Mouse (Mus musculus) kidney, embryonic 14.5 days (tissue): ENCODE measurements around the gene Tpgs1. TPM values are rescaled to one million over a fixed set of nuclear protein-coding genes. Genes with fewer than 3 reads are reported as not detected.

Experiments
- ATAC-seq: fragments of 200-750 bp; cut with Nextera tagmentation; 2 replicates; pipeline ENCODE4 v1.8.0; 2017; ENCODE audit warnings: moderate number of reproducible peaks, mild to moderate bottlenecking, moderate TSS enrichment, moderate library complexity; ENCODE audit not compliant: low FRiP score, low TSS enrichment
- H3K27ac ChIP-seq: fragments of 300-500 bp; sonication (generic); 2 replicates; pipeline ENCODE4 v1.5.1; 2014; ENCODE audit warnings: low read depth, mild to moderate bottlenecking, low read length, moderate library complexity, mixed read lengths
- H3K27me3 ChIP-seq: fragments of 300-500 bp; sonication (generic); 2 replicates; pipeline ENCODE4 v1.6.1; 2014; ENCODE audit warnings: mild to moderate bottlenecking, low read length; ENCODE audit not compliant: control insufficient read depth, insufficient read depth
- H3K36me3 ChIP-seq: fragments of 300-500 bp; sonication (generic); 2 replicates; pipeline ENCODE4 v1.6.1; 2014; ENCODE audit warnings: low read length, mixed read lengths; ENCODE audit not compliant: control insufficient read depth, insufficient read depth
- H3K4me1 ChIP-seq: fragments of 300-500 bp; sonication (generic); 2 replicates; pipeline ENCODE4 v1.6.1; 2014; ENCODE audit warnings: low read length, mixed read lengths; ENCODE audit not compliant: control insufficient read depth, insufficient read depth
- H3K4me2 ChIP-seq: fragments of 300-500 bp; sonication (generic); replicated peaks from 2 replicates; pipeline ENCODE4 v1.6.1; 2014; ENCODE audit warnings: low read depth, mild to moderate bottlenecking, low read length
- H3K4me3 ChIP-seq: fragments of 300-500 bp; sonication (generic); 2 replicates; pipeline ENCODE4 v1.5.1; 2014; ENCODE audit warnings: mild to moderate bottlenecking, low read length
- H3K9ac ChIP-seq: fragments of 300-500 bp; sonication (generic); 2 replicates; pipeline ENCODE4 v1.6.1; 2014; ENCODE audit warnings: low read depth, mild to moderate bottlenecking, low read length, moderate library complexity
- H3K9me3 ChIP-seq: fragments of 300-500 bp; sonication (generic); 2 replicates; pipeline ENCODE4 v1.6.1; 2016; ENCODE audit warnings: low read length; ENCODE audit not compliant: control insufficient read depth
- WGBS: fragments of 180-500 bp; shearing (Covaris S2); extraction: QIAGEN DNeasy Blood & Tissue Kit; methylation state at CpG from one replicate; pipeline ENCODE4 v1.1.7; 2014; 5-methylcytosine and 5-hydroxymethylcytosine counted together
- polyA plus RNA-seq: library from polyadenylated mRNA; unstranded; fragments of >200 nt; fragmentation: Nextera tagmentation; extraction: Ambion mirVana; gene quantifications from 2 replicates; pipeline ENCODE4 v1.2.1, GENCODE M21; 2014

The Tpgs1 gene
- 85.7 and 90.9 TPM in 2 replicates for polyA plus RNA-seq

- peak; percentile 59 for ATAC-seq
- Histone ChIP-seq H3K27ac (peak within 1 kb of the TSS; percentile 68), H3K27me3 (no peaks in the 10 kb centered on the region), H3K4me1 (peaks cover 29% of the 10 kb centered on the region), H3K9ac (peak within 1 kb of the TSS; percentile 68), H3K9me3 (no peaks in the 10 kb centered on the region), H3K36me3 (peaks cover 6% of the 10 kb centered on the region; the same call in 1 of the 2 replicates), H3K4me3 (peak within 1 kb of the TSS; percentile 56), H3K4me2 (peak within 1 kb of the TSS; percentile 93)
- WGBS, result under 1% methylated on average over 45 of the region's 45 CpGs
Observed at GRCm38 (mm10) chr10:79668771-79669575, at the start of gene Tpgs1. TSS of gene Tpgs1 (plus strand) at chr10:79669369.

- Histone ChIP-seq H3K9me3 (no peaks in the 10 kb centered on the region), H3K4me2 (no peak overlapping the region), H3K4me3 (no peak overlapping the region), H3K9ac (no peak overlapping the region), H3K36me3 (no peaks in the 10 kb centered on the region), H3K4me1 (no peaks in the 10 kb centered on the region), H3K27ac (no peak overlapping the region), H3K27me3 (no peaks in the 10 kb centered on the region)
- WGBS, result 71% methylated on average over 12 of the region's 12 CpGs
- ATAC-seq, result no peak
Observed at GRCm38 (mm10) chr10:79623950-79624349, 45.2 kb upstream of the Tpgs1 start.

GRCm38 (mm10) chr10:79625398-79625797 lies 43.8 kb upstream of the Tpgs1 start:
- H3K27ac ChIP-seq, result no peak overlapping the region
- no peak overlapping the region for H3K4me2 ChIP-seq
- no peak overlapping the region for H3K4me3 ChIP-seq
- H3K4me1 ChIP-seq, result no peaks in the 10 kb centered on the region
- no peaks in the 10 kb centered on the region for H3K27me3 ChIP-seq
- no peaks in the 10 kb centered on the region for H3K36me3 ChIP-seq
- no peak for ATAC-seq
- 77% methylated on average over 9 of the region's 9 CpGs for WGBS
- no peak overlapping the region for H3K9ac ChIP-seq
- no peaks in the 10 kb centered on the region for H3K9me3 ChIP-seq

GRCm38 (mm10) chr10:79626156-79626555 lies 43.0 kb upstream of the Tpgs1 start:
- ATAC-seq, result peak; percentile 26; the same call in 1 of the 2 replicates
- H3K4me2 ChIP-seq, result no peak overlapping the region
- H3K36me3 ChIP-seq, result no peaks in the 10 kb centered on the region
- no peaks in the 10 kb centered on the region for H3K9me3 ChIP-seq
- H3K27me3 ChIP-seq, result no peaks in the 10 kb centered on the region
- H3K4me1 ChIP-seq, result no peaks in the 10 kb centered on the region
- no peak overlapping the region for H3K4me3 ChIP-seq
- H3K27ac ChIP-seq, result no peak overlapping the region
- H3K9ac ChIP-seq, result no peak overlapping the region
- 79% methylated on average over 10 of the region's 10 CpGs for WGBS

- Histone ChIP-seq H3K4me2 (no peak overlapping the region), H3K27ac (no peak overlapping the region), H3K36me3 (no peaks in the 10 kb centered on the region), H3K9ac (no peak overlapping the region), H3K4me1 (peaks cover 5% of the 10 kb centered on the region), H3K9me3 (no peaks in the 10 kb centered on the region), H3K4me3 (no peak overlapping the region), H3K27me3 (no peaks in the 10 kb centered on the region)
- no peak for ATAC-seq
- WGBS, result 91% methylated on average over 5 of the region's 5 CpGs
Observed at GRCm38 (mm10) chr10:79628377-79628776, 40.8 kb upstream of the Tpgs1 start.

- ATAC-seq, result no peak
- WGBS, result 83% methylated on average over 4 of the region's 4 CpGs
- H3K27ac ChIP-seq, result no peak overlapping the region
- H3K27me3 ChIP-seq, result no peaks in the 10 kb centered on the region
- H3K9ac ChIP-seq, result no peak overlapping the region
- H3K36me3 ChIP-seq, result no peaks in the 10 kb centered on the region
- no peak overlapping the region for H3K4me2 ChIP-seq
- no peaks in the 10 kb centered on the region for H3K9me3 ChIP-seq
- H3K4me3 ChIP-seq, result no peak overlapping the region
- peaks cover 15% of the 10 kb centered on the region for H3K4me1 ChIP-seq
Observed at GRCm38 (mm10) chr10:79631432-79631831, 37.7 kb upstream of the Tpgs1 start.

- Histone ChIP-seq H3K9me3 (no peaks in the 10 kb centered on the region), H3K27me3 (no peaks in the 10 kb centered on the region), H3K36me3 (no peaks in the 10 kb centered on the region), H3K27ac (no peak overlapping the region), H3K4me2 (no peak overlapping the region), H3K4me3 (no peak overlapping the region), H3K4me1 (peaks cover 18% of the 10 kb centered on the region), H3K9ac (no peak overlapping the region; the same call in 1 of the 2 replicates)
- 56% methylated on average over 17 of the region's 17 CpGs for WGBS
- peak; percentile 2; the same call in 1 of the 2 replicates for ATAC-seq
Observed at GRCm38 (mm10) chr10:79633006-79633777, 36.0 kb upstream of the Tpgs1 start.

GRCm38 (mm10) chr10:79636287-79636686 lies 32.9 kb upstream of the Tpgs1 start:
- Histone ChIP-seq H3K4me2 (no peak overlapping the region), H3K9me3 (no peaks in the 10 kb centered on the region), H3K27me3 (peaks cover 7% of the 10 kb centered on the region; the same call in 1 of the 2 replicates), H3K27ac (no peak overlapping the region), H3K4me3 (no peak overlapping the region), H3K36me3 (no peaks in the 10 kb centered on the region), H3K9ac (no peak overlapping the region), H3K4me1 (peaks cover 27% of the 10 kb centered on the region)
- WGBS, result 83% methylated on average over 8 of the region's 8 CpGs
- no peak for ATAC-seq
